Comparison of ENCODE assay signal across 35 mouse cellular contexts in the genomic region with DNA sequence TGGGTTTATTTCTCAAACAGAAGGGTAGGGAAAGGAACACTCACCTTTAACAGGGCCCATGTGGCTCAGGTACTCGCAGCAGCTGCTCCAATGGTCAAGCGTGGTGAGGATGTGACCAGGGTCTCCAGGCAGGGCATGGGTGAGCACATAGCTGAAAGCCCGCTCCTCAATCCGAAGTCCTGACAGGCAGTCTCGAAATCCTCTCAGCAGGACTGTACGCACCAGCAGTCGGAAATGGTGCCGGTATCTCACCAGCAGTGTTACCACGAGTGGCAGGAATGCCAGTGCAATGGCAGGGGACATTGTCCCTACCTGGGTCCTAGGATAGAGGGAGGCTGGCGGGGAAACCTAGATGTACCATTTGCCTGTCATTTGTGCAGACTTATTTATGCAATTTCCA. TPM values are rescaled to one million over a fixed set of nuclear protein-coding genes. Genes with fewer than 3 reads are reported as not detected.
"Had no signal": no experiment of that assay in that cellular context is flagged by ENCODE, and none has a peak within 500 bp of the region (broad histone marks: within the 10 kb centered on the region; RNA-seq: fewer than 3 reads in every experiment).

No protein-coding gene starts in this region.

- H3K4me3 ChIP-seq: heart, embryonic 10.5 days; heart, embryonic 12.5 days; hindbrain, embryonic 13.5 days; hindbrain, embryonic 15.5 days; intestine, embryonic 15.5 days; kidney, embryonic 15.5 days; limb, embryonic 13.5 days; limb, embryonic 15.5 days; liver, embryonic 12.5 days had no signal

- H3K36me3 ChIP-seq: intestine, embryonic 15.5 days had no signal

- ATAC-seq: inflammation-experienced regulatory T-cells, adult 6 months; intestine, embryonic 15.5 days; intestine, postnatal 0 days; liver, embryonic 12.5 days had no signal

- DNase-seq: gastrocnemius, postnatal 14 days; gastrocnemius, postnatal 36 days; heart, adult 18-20 months; heart, postnatal 10 days; heart, postnatal 36 days; kidney, adult 18-20 months; kidney, adult 8-10 months; kidney, postnatal 14 days; kidney, postnatal 36 days; layer of hippocampus, adult 9-11 months; layer of hippocampus, postnatal 36 days; left cerebral cortex, postnatal 4 days had no signal

- H3K27me3 ChIP-seq: heart, embryonic 12.5 days; hindbrain, embryonic 13.5 days; hindbrain, embryonic 15.5 days; intestine, embryonic 15.5 days; kidney, embryonic 15.5 days; limb, embryonic 13.5 days; limb, embryonic 15.5 days; liver, embryonic 12.5 days had no signal

- H3K4me2 ChIP-seq: heart, embryonic 12.5 days; hindbrain, embryonic 13.5 days; hindbrain, embryonic 15.5 days; intestine, embryonic 15.5 days; kidney, embryonic 15.5 days; limb, embryonic 13.5 days; limb, embryonic 15.5 days; liver, embryonic 12.5 days had no signal

- H3K9me3 ChIP-seq: heart, embryonic 10.5 days; heart, embryonic 12.5 days; hindbrain, embryonic 13.5 days; hindbrain, embryonic 15.5 days; intestine, embryonic 15.5 days; kidney, embryonic 15.5 days; limb, embryonic 13.5 days; limb, embryonic 15.5 days; liver, embryonic 12.5 days had no signal

- H3K27ac ChIP-seq: heart, embryonic 10.5 days; hindbrain, embryonic 13.5 days; hindbrain, embryonic 15.5 days; intestine, embryonic 15.5 days; kidney, embryonic 15.5 days; kidney, postnatal 0 days; limb, embryonic 13.5 days; limb, embryonic 15.5 days; liver, embryonic 12.5 days; liver, embryonic 14.5 days had no signal

- H3K9ac ChIP-seq: heart, embryonic 12.5 days; hindbrain, embryonic 13.5 days; hindbrain, embryonic 15.5 days; intestine, embryonic 15.5 days; kidney, embryonic 15.5 days; limb, embryonic 13.5 days; limb, embryonic 15.5 days; liver, embryonic 12.5 days; liver, embryonic 14.5 days had no signal

RNA-seq across cellular contexts. Expression of gene Tomt, which starts 4.2 kb away (rescaled TPM):
- total RNA-seq: gastrocnemius, adult 18-20 months; gastrocnemius, adult 8-10 months; gastrocnemius, postnatal 14 days; gastrocnemius, postnatal 36 days; heart, adult 18-20 months; heart, adult 8-10 months; heart, postnatal 10 days; heart, postnatal 36 days; layer of hippocampus, adult 18-20 months; layer of hippocampus, postnatal 36 days; left cerebral cortex, adult 18-20 months; left cerebral cortex, postnatal 10 days; left cerebral cortex, postnatal 4 days; liver, adult 2 months had no signal
- polyA plus RNA-seq: heart, embryonic 16.5 days had no signal

RNA-seq across cellular contexts. Expression of gene Folr1, which starts 31.4 kb away (rescaled TPM):
- total RNA-seq: heart, adult 18-20 months; hematopoietic stem cell, adult 5-6 weeks; left cerebral cortex, adult 18-20 months; liver, adult 2 months had no signal
- polyA plus RNA-seq: inflammation-experienced regulatory T-cells, adult 6 months; limb, embryonic 11.5 days had no signal
